Mouse (Mus musculus) left cerebral cortex, postnatal 4 days (tissue): ENCODE data around the gene Dok4. TPM values are rescaled to one million over a fixed set of nuclear protein-coding genes. Genes with fewer than 3 reads are reported as not detected.
"Not testable (repeated sequence)": the region's sequence is repeated elsewhere in the genome, so short reads cannot be mapped to it uniquely, and the experiment has no call there.

Source experiments
- DNase-seq: peaks from one replicate; pipeline ENCODE4 v3.0.0-alpha.2; 2022
- intact Hi-C: fragments of 180-260 bp; cut with DNase I; formaldehyde crosslinking; loops from one replicate; pipeline ENCODE4 v1.15.1; 2025
- total RNA-seq, 2 experiments: library from RNA; stranded (reverse); gene quantifications; 2 replicates each; pipeline ENCODE4 v1.2.3; 2021

Gene Dok4
- total RNA-seq, 2 experiments from 2014 or later = 181 to 191 TPM

GRCm38 (mm10) chr8:94857011-94857345 is 19.2 kb downstream of the Dok4 start:
- no peak for DNase-seq
- intact Hi-C loops = no loop called here

GRCm38 (mm10) chr8:94854761-94855160 is 21.4 kb downstream of the Dok4 start:
- intact Hi-C loops, DNase-seq: not testable (repeated sequence)

DNA sequence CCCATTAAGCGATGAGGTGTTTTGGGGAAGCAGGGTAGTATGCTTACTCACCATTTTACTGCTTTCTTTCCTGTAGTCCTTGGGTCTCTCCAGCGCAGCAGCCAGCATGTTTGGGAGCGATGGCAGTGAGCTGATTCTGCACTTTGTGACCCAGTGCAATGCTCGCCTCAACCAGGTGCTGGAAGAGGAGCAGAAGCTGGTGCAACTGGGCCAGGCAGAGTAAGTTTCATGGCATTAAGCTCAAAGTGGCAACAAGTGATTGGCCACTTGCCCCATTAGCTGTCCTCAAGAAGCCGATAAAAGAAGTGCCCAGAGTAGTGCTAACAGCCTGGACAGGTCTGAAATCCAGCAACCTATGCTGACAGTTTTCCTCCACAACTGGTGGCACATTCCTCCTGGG is 26.1 kb downstream of the Dok4 start:
- DNase-seq = no peak
- intact Hi-C loops = no loop called here

DNA sequence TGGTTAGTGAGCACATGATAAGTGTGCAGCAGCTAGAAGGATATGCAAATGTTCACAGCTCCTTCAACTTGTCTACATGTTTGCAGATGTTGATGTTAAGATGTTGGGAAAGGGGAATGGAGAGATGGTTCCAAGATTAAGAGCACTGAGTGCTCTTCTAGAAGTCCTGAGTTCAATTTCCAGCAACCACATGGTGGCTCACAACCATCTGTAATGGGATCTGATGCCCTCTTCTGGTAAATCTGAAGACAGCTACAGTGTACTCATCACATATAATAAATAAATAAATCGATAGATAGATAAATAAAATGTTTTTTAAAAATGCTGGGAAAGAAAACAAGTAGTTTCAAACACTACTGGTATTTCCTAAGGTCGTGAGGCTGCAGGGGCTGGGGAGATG is 34.9 kb downstream of the Dok4 start:
- intact Hi-C loops = no loop called here
- DNase-seq = no peak

GRCm38 (mm10) chr8:94838600-94838999 is 37.5 kb downstream of the Dok4 start:
- peak; percentile 75 for DNase-seq
- intact Hi-C loops = no loop called here

DNA sequence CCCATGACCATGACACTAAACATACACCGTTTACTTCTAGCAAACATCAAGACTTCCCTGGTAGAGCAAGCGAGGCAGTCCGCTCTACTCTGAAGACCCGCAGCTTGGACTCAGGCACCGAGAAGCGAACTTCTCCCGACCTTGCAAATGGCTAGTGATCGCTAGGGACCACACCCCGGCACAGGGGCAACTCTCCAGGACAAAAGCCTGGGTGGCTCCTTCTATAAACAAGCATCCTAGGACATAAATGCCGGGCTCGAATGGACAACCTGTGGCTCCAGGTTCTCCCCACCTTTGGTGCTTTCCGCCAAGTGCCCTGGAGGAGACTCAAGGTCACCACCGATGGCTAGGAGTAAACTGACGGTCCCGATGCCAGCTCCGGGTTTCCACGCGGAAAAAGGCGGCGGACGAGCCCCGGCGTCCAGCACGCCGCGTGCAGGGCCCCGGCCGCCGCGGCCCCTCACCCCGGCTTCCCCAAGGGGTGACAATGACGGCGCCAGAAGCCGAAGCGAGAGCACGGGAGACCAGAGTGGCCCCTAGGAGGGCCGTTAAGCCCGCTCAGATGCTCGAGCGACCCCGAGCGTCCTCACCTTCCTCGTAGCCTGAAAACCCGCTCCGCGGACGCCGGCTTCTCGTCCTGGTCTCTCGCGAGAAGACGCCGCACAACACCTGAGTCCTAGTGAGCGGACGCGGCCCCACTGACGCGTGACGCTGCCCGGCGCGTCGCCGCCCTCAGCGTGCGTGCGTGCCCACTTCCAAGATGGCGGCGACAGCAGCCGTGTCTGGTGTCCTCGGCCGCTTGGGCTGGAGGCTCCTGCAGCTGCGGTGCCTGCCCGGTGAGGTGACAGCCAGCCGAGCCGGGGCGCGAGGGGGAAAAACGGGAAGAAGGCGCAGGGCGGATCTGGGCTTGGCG is 38.2 kb downstream of the Dok4 start, which contains the start of the genes Coq9 and Ciapin1:
Gene Coq9, plus strand, starts transcription at position 660 of the 913 bp plus-strand sequence.
Gene Ciapin1, minus strand, starts transcription at position 697 of the 913 bp plus-strand sequence.
- intact Hi-C loops = no loop called here
- DNase-seq = peak; percentile 96

GRCm38 (mm10) chr8:94836456-94837240 is 39.5 kb downstream of the Dok4 start:
- no peak for DNase-seq
- intact Hi-C loops = no loop called here

GRCm38 (mm10) chr8:94835751-94836150 is 40.4 kb downstream of the Dok4 start:
- DNase-seq, intact Hi-C loops: not testable (repeated sequence)

- not testable (repeated sequence) for DNase-seq
These were observed 42.2 kb downstream of the Dok4 start for GRCm38 (mm10) chr8:94833901-94834405.

DNA sequence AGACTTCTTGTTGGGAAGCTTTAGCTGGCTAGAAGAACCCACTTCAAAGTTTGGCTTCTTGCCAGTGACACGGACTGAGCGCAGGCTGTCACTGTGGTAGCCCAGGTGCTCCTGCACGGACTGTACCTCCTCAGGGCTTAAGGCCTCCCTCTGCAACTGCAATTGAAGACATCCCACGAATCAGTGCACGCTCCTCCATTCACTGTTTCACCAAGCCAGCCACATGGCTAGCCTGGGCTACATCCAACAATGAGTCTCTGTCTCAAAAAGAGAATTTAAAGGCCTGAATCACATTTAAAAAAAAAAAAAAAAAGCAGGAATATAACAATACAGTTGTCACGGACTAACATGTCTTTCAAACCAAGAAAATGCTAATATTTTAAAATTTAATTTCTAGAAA is 47.8 kb downstream of the Dok4 start:
- intact Hi-C loops = no loop called here
- no peak for DNase-seq

More at GRCm38 (mm10) chr8:94833901-94834405, 42.2 kb downstream of the Dok4 start:
- intact Hi-C loops = not testable (repeated sequence)

DNA sequence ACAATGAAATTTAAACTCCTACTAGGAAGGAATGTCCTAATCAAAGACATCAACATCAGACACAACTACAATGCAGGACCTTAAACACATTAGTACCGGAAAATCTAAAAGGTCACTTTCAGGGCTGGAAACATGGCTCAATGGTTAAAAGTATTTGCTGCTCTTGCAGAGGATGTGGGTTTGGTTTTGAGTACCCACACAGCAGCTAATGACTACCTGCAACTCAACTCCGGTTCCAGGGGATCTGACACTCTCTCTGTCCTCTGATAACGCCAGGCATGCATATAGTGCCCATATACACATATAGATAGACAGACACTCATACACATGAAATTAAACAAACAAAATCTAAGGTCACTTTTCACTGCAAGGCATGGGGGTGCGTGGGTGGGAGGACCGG is 49.9 kb downstream of the Dok4 start:
- intact Hi-C loops = no loop called here

DNA sequence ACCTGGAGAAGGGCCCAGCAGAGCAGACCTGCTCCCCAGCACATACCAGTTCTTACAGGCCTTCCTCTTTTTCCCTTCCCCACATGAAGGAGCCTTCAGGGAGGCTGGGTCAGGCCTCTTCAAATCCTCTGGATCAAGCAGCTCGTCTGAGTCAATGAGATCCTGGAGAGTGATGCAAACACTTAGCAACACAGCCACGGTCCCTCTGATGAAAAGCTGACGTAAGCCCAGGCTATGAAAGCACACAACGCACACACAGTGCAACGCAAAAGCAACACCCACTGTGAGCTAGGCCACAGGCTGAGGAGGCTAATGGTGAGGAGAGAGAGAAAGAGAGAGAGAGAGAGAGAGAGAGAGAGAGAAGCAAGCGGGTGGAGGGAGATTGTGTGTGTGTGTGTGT is 51.0 kb downstream of the Dok4 start:
- intact Hi-C loops = no loop called here
- DNase-seq = no peak

More for the DNA sequence above, 49.9 kb downstream of the Dok4 start:
- DNase-seq = no peak

DNA sequence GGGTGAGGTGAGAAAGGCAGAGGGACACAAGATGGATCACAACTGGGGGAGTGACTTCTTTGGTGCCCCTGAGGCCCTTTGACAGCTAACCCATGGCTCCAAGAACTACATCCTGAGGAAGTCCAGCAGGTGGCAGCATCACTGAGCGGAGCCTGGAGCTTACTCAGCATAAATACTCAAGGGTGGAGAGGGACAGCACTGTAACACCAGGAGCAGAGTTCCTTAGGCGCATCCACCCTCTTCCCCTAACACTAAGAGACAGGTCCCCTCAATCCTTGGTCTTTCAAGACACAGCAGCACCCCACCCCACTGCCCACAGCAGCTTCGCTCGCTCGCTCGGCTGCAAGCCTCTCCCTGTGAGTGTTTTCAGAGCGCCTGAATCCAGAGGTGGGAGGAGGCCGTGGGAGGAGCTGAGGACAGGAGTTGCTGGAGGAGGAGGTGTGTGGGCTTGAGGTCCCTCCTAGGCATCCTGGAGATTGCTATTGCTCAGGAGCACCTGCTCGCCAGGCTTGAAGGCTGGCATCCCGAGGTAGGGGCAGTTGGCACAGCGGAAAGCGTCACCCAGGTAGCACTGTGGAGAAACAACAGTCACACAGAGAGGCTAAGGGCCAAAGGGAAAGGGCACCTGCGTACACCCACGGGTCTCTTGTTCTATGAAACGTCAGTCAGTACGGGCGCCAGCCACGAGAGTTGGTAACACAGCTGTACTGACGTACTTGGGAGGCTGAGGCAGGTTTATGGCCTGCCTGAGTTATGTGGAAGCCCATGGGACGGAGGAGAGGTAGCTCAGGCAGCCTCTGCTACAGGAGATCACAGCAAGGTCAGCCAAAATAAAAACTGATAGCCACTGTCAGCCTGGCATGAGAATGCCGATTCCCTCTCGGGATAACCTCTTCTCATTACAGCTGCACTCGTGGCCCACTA is 53.2 kb downstream of the Dok4 start:
- intact Hi-C loops = no loop called here
- peak; percentile 54 for DNase-seq

- no peak for DNase-seq
- intact Hi-C loops = no loop called here
These were observed 54.7 kb downstream of the Dok4 start for GRCm38 (mm10) chr8:94821381-94821780.

DNA sequence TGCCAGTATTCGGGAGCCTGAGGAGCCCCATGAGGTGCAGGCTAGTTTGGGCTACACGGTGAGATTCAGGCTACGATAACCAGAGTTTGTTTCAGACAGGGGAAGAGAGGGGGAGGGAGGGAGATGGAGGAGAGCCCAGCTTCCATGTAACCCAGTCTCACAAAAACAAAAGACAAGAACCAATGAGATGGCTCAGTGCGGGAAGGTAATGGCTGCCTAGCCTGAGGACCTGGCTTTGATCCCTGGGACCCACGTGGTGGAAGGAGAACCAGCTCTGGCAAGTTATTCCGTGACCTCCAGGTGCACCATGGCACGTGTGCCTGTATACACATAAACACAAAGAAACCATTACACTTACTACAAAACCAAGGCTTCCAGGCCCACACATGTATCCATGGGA is 55.6 kb downstream of the Dok4 start:
- intact Hi-C loops = no loop called here

GRCm38 (mm10) chr8:94819671-94820179 is 56.4 kb downstream of the Dok4 start:
- DNase-seq = no peak
- intact Hi-C loops = no loop called here

More for the DNA sequence above, 55.6 kb downstream of the Dok4 start:
- no peak for DNase-seq

- no peak for DNase-seq
- intact Hi-C loops = no loop called here
These were observed 58.2 kb downstream of the Dok4 start for GRCm38 (mm10) chr8:94817933-94818332.

- intact Hi-C loops = no loop called here
- DNase-seq = peak; percentile 27
These were observed 61.6 kb downstream of the Dok4 start for GRCm38 (mm10) chr8:94814556-94814955.
